Mouse (Mus musculus): ENCODE results near the gene Cdkn2a.

The Cdkn2a gene

GRCm38 (mm10) chr4:89276669-89277219 is 17.7 kb downstream of the Cdkn2a start:
- no peak for DNase-seq (ENCODE audit: low spot score)

GRCm38 (mm10) chr4:89275811-89276584 is 18.5 kb downstream of the Cdkn2a start:
- no peak for DNase-seq (ENCODE audit: low spot score)

- DNase-seq (ENCODE audit: low spot score), result no peak
These were observed 19.5 kb downstream of the Cdkn2a start for GRCm38 (mm10) chr4:89274829-89275548.

GRCm38 (mm10) chr4:89274006-89274405 is 20.4 kb downstream of the Cdkn2a start:
- DNase-seq (ENCODE audit: low spot score), result no peak

- no peak for DNase-seq (ENCODE audit: low spot score)
These were observed 20.9 kb downstream of the Cdkn2a start for GRCm38 (mm10) chr4:89273585-89273984.

- DNase-seq (ENCODE audit: low spot score), result no peak
These were observed 21.4 kb downstream of the Cdkn2a start for GRCm38 (mm10) chr4:89272961-89273540.

GRCm38 (mm10) chr4:89272101-89272718 is 22.2 kb downstream of the Cdkn2a start:
- DNase-seq (ENCODE audit: low spot score), result no peak

GRCm38 (mm10) chr4:89257768-89258167 is 36.7 kb downstream of the Cdkn2a start:
- no peak for DNase-seq (ENCODE audit: low spot score)

GRCm38 (mm10) chr4:89234446-89234845 is 60.0 kb downstream of the Cdkn2a start:
- no peak for DNase-seq (ENCODE audit: low spot score)
